Mouse (Mus musculus): ENCODE measurements at regions not wholly inside any gene's neighbourhood (a gene's known extent, or its start where the extent isn't known, plus 50 kb on each side); places are given as distances from the start of the nearest gene placed in this dataset.

- DNase-seq (ENCODE audit: low read depth, low spot score), result no peak
Observed at GRCm38 (mm10) chr8:127811338-127811737, 547.1 kb upstream of the Nrp1 start.

- no peak for DNase-seq (ENCODE audit: low read depth, low spot score)
Observed at GRCm38 (mm10) chr8:127814785-127815523, 543.5 kb upstream of the Nrp1 start.

GRCm38 (mm10) chr8:127820741-127821170 is 537.6 kb upstream of the Nrp1 start:
- DNase-seq (ENCODE audit: low read depth, low spot score), result no peak

- no peak for DNase-seq (ENCODE audit: low read depth, low spot score)
Observed at GRCm38 (mm10) chr8:127821646-127822045, 536.8 kb upstream of the Nrp1 start.

GRCm38 (mm10) chr8:127825041-127825440 is 533.4 kb upstream of the Nrp1 start:
- no peak for DNase-seq (ENCODE audit: low read depth, low spot score)

- no peak for DNase-seq (ENCODE audit: low read depth, low spot score)
Observed at GRCm38 (mm10) chr8:127827826-127828225, 530.6 kb upstream of the Nrp1 start.

GRCm38 (mm10) chr8:127829659-127830058 is 528.7 kb upstream of the Nrp1 start:
- no peak for DNase-seq (ENCODE audit: low read depth, low spot score)

- no peak for DNase-seq (ENCODE audit: low read depth, low spot score)
Observed at GRCm38 (mm10) chr8:127834006-127834405, 524.4 kb upstream of the Nrp1 start.

- no peak for DNase-seq (ENCODE audit: low read depth, low spot score)
Observed at GRCm38 (mm10) chr8:127836410-127837206, 521.8 kb upstream of the Nrp1 start.

GRCm38 (mm10) chr8:127838311-127838710 is 520.1 kb upstream of the Nrp1 start:
- DNase-seq (ENCODE audit: low read depth, low spot score), result no peak

- DNase-seq (ENCODE audit: low read depth, low spot score), result no peak
Observed at GRCm38 (mm10) chr8:127847332-127848018, 510.9 kb upstream of the Nrp1 start.

GRCm38 (mm10) chr8:127849926-127850325 is 508.5 kb upstream of the Nrp1 start:
- DNase-seq (ENCODE audit: low read depth, low spot score), result no peak

GRCm38 (mm10) chr8:127855653-127856300 is 502.6 kb upstream of the Nrp1 start:
- DNase-seq (ENCODE audit: low read depth, low spot score), result peak; percentile 27

GRCm38 (mm10) chr8:127856351-127857135 is 501.9 kb upstream of the Nrp1 start:
- no peak for DNase-seq (ENCODE audit: low read depth, low spot score)

GRCm38 (mm10) chr8:127859036-127859435 is 499.4 kb upstream of the Nrp1 start:
- no peak for DNase-seq (ENCODE audit: low read depth, low spot score)

GRCm38 (mm10) chr8:127860376-127860775 is 498.0 kb upstream of the Nrp1 start:
- no peak for DNase-seq (ENCODE audit: low read depth, low spot score)

GRCm38 (mm10) chr8:127860891-127861290 is 497.5 kb upstream of the Nrp1 start:
- DNase-seq (ENCODE audit: low read depth, low spot score), result no peak

- DNase-seq (ENCODE audit: low read depth, low spot score), result no peak
Observed at GRCm38 (mm10) chr8:127884641-127885040, 473.8 kb upstream of the Nrp1 start.

GRCm38 (mm10) chr8:127885211-127885610 is 473.2 kb upstream of the Nrp1 start:
- DNase-seq (ENCODE audit: low read depth, low spot score), result no peak

GRCm38 (mm10) chr8:127885831-127886230 is 472.6 kb upstream of the Nrp1 start:
- DNase-seq (ENCODE audit: low read depth, low spot score), result no peak

GRCm38 (mm10) chr8:127890729-127891128 is 467.7 kb upstream of the Nrp1 start:
- DNase-seq (ENCODE audit: low read depth, low spot score), result no peak

Measured in telencephalon, adult 2 months (tissue).